Mouse (Mus musculus): ENCODE measurements around the gene Clstn1. TPM values are rescaled to one million over a fixed set of nuclear protein-coding genes. Genes with fewer than 3 reads are reported as not detected.
A peak's percentile ranks its signal among the peaks of the same experiment; 100 is the strongest.

The Clstn1 gene
- polyA plus RNA-seq, 1 experiment, result 0.05 TPM

DNA sequence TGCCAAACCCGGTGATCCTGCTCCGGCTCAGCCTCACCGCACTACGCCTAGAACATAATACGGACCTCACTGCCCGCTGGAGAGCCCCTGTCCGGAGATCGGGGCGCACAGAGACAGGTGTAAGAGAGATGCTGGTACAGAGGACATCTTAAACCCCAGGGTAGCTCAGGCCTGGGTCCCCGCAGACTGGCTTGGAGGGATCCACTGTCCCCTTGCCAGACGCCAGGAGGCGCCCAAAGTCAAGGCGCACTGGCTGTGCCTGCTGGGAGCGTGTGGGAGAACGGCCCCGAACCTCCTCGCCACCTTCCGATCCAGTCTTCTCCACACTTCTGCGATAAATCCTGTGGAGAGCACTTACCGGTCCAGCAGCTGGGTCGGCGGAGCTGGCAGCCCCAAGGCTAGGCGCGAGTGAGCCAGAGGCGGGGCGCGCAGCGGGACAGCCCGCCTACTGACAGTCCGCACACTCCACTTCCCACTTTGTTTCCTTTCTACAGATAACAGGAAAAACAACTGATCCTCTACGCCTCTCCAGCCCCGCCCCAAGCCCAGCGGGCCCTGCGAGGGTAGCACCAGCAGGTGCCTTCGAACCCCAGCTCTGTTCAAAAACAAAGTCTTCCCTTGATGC, 112.0 kb downstream of the Clstn1 start:
- TF ChIP-seq TAL1 (IDR thresholded peaks at IDR 0.05; ENCODE audit: low read length) (no peak), GATA1 (IDR thresholded peaks at IDR 0.05; ENCODE audit: low read length) (no peak)
- H3K36me3 ChIP-seq (ENCODE audit: control insufficient read depth), result no peaks in the 10 kb centered on the region
- no peaks in the 10 kb centered on the region for H3K9me3 ChIP-seq (ENCODE audit: control insufficient read depth, low read length)
- peak overlapping the region; percentile 67 for H3K4me3 ChIP-seq (replicated peaks)
- H3K4me1 ChIP-seq (ENCODE audit: control insufficient read depth), result peaks cover 29% of the 10 kb centered on the region
- peaks cover 11% of the 10 kb centered on the region for H3K27me3 ChIP-seq (ENCODE audit: control insufficient read depth)

Other genes with a start within 250 kb of the Clstn1 start
- 14.2 and 15.0 TPM in 2 replicates for gene Ube4b, start 159.7 kb upstream of the Clstn1 start, polyA plus RNA-seq (2012)
- not detected in 2 replicates for gene Rbp7, start 131.5 kb upstream of the Clstn1 start, polyA plus RNA-seq (2012)
- not detected in 2 replicates for gene Tmem274, start 109.1 kb upstream of the Clstn1 start, polyA plus RNA-seq (2012)
- 0.10 and 0.17 TPM in 2 replicates for gene Nmnat1, start 101.3 kb upstream of the Clstn1 start, polyA plus RNA-seq (2012)
- gene Lzic, start 101.2 kb upstream of the Clstn1 start, polyA plus RNA-seq (2012), result 0.29 and 0.58 TPM in 2 replicates
- gene Ctnnbip1, start 68.2 kb upstream of the Clstn1 start, polyA plus RNA-seq (2012), result 0.18 and 0.54 TPM in 2 replicates
- gene Pik3cd, start 116.1 kb downstream of the Clstn1 start, polyA plus RNA-seq (2012), result 0.13 and 0.31 TPM in 2 replicates
- gene Tmem201, start 151.6 kb downstream of the Clstn1 start, polyA plus RNA-seq (2012), result 1.4 and 1.5 TPM in 2 replicates
- 0.09 and 0.16 TPM in 2 replicates for gene Slc25a33, start 187.8 kb downstream of the Clstn1 start, polyA plus RNA-seq (2012)